Mouse (Mus musculus) effector memory CD4-positive, alpha-beta T cell, adult 7 months (primary cell): Measurements from ENCODE around the gene Rrp7a. TPM values are rescaled to one million over a fixed set of nuclear protein-coding genes. Genes with fewer than 3 reads are reported as not detected.

Source experiments
- polyA plus RNA-seq: library from polyadenylated mRNA; unstranded; fragments of 100-300 nt; shearing (Covaris generic); gene quantifications from one replicate; pipeline ENCODE4 v1.2.1, GENCODE M21; 2017

Gene Rrp7a
- 81.5 TPM for polyA plus RNA-seq

GRCm38 (mm10) chr15:83122566-83123145 lies at the start of gene Rrp7a:
Gene Rrp7a (minus strand): TSS chr15:83122801.

GRCm38 (mm10) chr15:83149196-83150072 lies 26.8 kb upstream of the Rrp7a start, which contains the start of gene Poldip3:
Gene Poldip3 (minus strand): TSS chr15:83149384.

GRCm38 (mm10) chr15:83089429-83089605 lies 33.3 kb downstream of the Rrp7a start, which contains the start of gene Serhl:
Gene Serhl (plus strand): TSS chr15:83089506.

Other genes with a start within 250 kb of the Rrp7a start
- gene Tcf20, start 134.9 kb downstream of the Rrp7a start, polyA plus RNA-seq = 6.9 TPM
- gene Nfam1, start 89.5 kb downstream of the Rrp7a start, polyA plus RNA-seq = 0.06 TPM
- 52.7 TPM for gene Serhl, start 33.3 kb downstream of the Rrp7a start, polyA plus RNA-seq
- gene Poldip3, start 26.6 kb upstream of the Rrp7a start, polyA plus RNA-seq = 156 TPM
- 94.6 TPM for gene Cyb5r3, start 49.8 kb upstream of the Rrp7a start, polyA plus RNA-seq
- not detected for gene A4galt, start 129.0 kb upstream of the Rrp7a start, polyA plus RNA-seq
- gene Arfgap3, start 227.4 kb upstream of the Rrp7a start, polyA plus RNA-seq = 10.2 TPM